Mouse (Mus musculus): ENCODE data around the gene Msh5.
"Not testable (repeated sequence)": the region's sequence is repeated elsewhere in the genome, so short reads cannot be mapped to it uniquely, and the experiment has no call there.

Msh5 gene

GRCm38 (mm10) chr17:35048149-35048931 is 1.8 kb upstream of the Msh5 start:
- peak; percentile 30 to 55 for DNase-seq

GRCm38 (mm10) chr17:35047688-35048087 is 1.1 kb upstream of the Msh5 start:
- DNase-seq: no peak

GRCm38 (mm10) chr17:35045807-35046680 is 501 bp downstream of the Msh5 start:
- no peak for DNase-seq

- no peak for DNase-seq
Observed at GRCm38 (mm10) chr17:35044904-35045806, 1.4 kb downstream of the Msh5 start.

DNA sequence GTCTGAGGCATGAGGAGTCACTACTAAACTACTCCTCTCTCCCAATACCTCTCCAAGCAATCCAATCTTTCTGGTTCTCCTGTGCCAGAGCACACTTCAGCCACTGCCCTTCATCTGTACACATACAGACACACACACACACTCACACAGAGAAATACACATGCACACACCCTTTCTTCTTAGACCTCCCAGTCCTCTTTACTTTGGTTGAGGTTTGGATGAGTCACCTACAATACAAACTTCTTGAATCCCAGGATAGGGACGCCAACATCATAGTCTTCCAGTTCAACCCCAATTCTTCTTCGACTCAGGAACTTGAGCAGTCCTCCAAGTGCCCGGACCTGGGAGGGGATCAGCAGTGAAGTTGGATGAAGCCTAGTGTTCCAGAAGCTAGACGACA is 2.8 kb downstream of the Msh5 start:
- no peak for DNase-seq

GRCm38 (mm10) chr17:35039121-35039873 is 7.2 kb downstream of the Msh5 start:
- no peak for DNase-seq

- no peak for DNase-seq
Observed at GRCm38 (mm10) chr17:35034896-35035295, 11.6 kb downstream of the Msh5 start.

GRCm38 (mm10) chr17:35033703-35034102 is 12.8 kb downstream of the Msh5 start:
- not testable (repeated sequence) for DNase-seq

DNA sequence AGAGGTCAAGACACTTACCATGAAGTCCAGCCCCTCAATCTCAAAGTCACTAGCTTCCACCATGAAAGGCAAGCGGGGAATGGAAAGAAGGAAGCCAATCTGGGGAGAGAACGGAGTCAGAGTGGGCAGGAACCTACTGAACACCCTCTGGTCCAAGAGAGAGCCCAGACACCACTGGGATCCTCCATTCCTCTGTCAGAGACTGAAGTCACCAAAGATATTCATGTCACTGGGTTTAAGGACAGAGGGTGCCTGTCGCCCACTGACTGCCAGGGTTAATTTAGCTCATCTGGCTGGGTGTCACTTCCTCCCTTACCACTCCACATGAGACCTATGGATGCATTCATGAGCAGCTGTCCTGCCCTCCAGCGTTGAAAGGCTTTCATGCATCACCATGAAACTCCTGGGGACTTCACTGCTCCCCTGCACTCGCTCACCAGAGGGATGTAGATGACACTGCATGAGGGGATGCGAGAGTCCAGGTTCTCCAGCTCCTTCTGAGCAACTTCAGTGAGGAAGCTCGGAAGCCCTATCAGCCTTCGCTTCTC is 14.1 kb downstream of the Msh5 start:
- DNase-seq: no peak

DNA sequence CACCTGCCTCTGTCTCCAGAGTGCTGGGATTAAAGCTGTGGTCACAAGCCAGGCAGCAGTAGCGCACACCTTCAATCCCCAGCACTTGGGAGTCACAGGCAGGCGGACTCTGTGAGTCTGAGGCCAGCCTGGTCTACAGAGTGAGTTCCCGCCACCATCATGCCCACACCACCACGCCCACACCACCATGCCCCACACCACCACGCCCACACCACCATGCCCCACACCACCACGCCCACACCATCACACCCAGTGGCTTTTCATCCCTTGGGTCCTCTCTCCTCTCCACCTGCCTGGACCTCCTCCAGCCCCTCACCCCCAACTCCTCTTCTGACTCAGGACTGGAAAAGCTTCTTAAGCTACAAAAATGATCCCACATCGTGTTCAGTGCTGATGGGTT is 14.7 kb downstream of the Msh5 start:
- DNase-seq: no peak

DNA sequence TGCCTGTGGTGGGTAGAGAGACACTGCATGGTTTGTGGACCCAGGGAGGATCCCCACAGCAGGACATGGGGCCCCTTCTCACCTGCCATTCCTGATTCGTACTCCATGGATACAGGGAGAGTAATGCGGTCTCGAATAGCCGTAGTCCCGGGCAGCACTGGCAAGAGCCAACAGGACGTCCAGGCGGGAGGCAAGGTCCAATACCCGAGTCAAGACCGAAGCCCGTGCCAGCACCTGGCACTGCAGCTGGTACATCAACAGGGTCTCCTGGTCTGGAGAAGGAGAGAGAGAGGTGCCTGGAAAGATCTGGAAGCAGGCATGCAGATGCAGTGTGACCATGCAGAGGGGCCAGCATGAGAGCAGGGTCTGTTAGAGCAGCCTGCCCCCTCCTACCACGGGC is 15.3 kb downstream of the Msh5 start:
- DNase-seq: no peak

DNA sequence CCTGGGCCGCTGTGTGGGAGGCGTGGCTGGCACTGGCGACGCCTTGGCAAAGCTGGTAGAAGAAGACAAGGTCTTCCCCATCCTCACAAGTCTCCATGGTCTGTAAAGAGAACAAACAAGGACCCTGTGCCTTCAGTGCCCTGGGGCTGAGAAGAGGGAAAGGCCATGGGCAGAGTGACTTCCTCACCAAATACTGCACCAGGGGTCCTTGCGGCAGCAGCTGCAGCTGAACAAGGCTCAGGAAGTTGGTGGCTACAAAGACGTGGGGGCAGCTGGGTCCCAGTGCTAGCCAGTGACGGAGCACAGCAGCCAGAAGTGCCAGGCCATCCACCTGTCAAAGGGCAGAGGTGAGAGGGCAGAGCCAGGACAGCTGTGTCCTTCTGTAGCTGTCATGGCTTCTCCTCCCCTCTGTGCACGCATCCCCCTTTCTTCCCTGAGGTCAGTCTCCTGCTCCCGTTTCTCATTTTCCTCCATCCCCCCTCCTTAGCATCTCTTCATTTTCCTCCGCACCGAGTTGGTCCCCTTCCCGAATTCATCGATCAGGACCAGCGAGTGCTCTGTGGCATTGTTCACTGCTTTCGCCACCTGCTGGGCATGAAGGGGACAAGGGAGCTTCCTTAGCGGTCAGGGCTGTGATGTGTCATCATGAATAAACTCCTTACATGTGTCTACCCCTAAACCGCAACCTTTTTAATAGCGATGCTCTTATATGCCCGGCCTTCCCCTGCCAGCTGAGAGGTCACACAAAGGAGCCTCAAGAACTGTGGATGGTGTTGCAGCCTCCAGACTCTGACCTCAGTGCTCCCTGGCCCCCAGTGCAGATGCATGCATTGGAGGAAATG is 16.6 kb downstream of the Msh5 start:
- DNase-seq: peak; percentile 42 to 64

DNA sequence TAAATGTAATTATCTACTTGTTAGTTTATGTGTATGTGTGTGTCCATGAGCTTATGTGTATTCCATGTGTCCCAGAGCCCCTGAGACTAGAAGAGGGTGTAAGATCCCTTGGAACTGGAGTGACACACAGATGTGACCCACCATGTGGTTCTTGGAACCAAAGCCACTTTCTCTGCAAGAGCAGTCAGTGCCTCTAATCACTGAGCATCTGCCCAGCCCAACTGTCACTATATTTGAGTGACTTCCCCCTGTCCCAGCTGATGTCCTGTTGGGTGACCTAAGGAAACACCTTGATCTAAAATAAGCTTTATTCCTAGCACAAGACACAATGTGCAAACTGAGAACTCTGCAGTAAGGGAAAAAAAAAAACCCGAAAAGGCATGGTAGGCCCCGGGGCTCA is 18.2 kb downstream of the Msh5 start:
- DNase-seq: no peak

DNA sequence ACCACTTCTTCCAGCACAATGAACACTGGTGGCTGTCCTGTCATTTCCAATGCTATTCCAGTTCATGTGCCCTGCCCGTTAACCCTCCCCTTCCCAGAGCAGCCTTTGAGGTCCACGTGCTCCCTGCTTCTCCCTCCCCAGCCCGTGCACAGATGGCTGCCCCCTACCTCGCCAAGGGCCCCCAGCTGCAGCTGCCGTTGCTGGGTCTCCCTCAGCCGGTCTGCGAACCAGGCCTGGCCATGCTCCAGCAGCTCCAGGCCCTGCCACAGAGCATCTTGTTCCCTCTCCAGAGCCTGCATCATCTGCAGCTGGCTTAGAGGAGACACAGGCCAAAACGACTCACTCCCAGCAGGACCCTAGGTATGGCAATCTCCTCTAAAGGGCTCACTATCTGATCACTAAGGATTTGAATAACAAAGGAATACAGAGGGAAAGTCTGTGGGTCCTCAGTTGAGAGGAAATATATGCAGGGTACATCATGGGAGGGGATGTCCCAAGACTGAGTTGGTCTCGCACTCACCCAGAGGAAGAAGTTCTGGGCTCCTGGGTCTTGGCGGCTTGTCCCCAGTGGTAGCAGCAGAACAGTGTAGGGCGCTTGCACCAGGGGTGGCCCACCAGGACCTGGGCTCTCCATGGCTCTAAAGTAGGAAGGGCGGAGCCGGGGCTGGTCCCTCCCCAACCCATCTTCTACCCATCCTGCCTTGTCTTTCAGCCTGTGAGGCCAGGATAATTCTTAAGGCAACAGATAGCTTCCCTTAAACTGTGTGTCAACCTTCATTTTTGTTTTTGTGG is 19.1 kb downstream of the Msh5 start, which contains the start of gene Sapcd1:
Gene Sapcd1, minus strand, starts transcription at position 740 of the 792 bp plus-strand sequence.
- DNase-seq: no peak

DNA sequence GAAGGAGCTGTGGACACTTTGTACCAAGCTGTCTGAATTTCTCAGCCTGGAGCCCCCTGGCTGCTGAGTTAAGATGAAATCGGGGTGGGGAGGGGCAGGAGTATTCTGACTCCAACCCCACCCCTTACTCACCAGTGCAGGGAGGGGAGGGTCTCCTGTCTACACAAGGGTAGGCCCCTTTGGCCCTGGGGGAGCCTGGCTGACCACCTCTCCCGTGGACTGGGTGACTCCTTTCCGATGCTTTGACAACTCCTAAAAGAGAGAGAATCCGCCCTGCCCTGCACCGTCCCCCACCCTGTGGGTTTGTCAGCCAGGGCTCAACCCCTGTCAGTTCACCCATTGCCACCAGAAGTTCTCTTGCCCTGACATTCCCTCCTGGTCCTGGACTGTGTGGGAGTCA is 20.3 kb downstream of the Msh5 start:
- no peak for DNase-seq

DNA sequence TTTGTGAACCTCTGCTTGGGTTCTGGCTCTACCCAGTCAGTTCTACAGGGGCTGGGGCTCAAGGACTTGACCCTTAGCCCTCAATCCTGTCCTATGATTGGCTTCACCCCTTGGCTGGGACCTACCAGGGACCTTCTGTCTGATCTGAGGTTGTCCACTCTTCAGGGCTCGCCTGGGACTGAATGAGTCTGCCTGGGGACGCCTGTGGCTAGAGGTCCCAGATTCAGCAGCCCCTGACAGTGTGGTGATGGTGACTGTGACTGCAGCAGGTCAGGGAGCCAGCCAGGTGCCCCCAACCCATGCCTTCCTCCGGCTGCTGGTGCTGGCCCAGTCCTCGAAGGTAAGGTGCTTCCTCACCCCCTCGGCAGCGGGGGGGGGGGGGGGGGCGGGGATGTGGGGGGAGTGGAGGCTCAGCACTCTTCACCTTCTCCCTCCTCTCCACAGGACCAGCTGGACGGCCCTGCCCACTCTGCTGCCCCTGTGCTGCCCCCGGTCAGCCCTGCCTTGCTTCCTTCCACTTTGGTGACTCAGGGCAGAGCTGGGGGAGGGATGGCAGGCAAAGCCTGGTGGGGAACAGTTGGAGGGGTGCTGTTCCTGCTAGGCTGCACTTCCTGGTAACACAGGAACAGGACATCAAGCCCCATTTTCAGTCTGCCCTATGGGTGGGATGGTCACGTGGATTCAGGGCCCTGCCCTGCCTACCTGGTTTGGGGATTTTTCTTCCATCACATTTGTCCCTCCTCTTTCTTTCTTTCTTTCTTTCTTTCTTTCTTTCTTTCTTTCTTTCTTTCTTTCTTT is 21.7 kb downstream of the Msh5 start:
- DNase-seq: no peak

- no peak for DNase-seq
Observed at GRCm38 (mm10) chr17:35024261-35024660, 22.3 kb downstream of the Msh5 start.

GRCm38 (mm10) chr17:35023756-35024155 is 22.8 kb downstream of the Msh5 start:
- no peak for DNase-seq

- DNase-seq: no peak
Observed at GRCm38 (mm10) chr17:35023221-35023620, 23.3 kb downstream of the Msh5 start.

Data from thymus, postnatal 36 days (tissue).